Mouse (Mus musculus): ENCODE results near the gene Enam.
"Not testable (repeated sequence)": the region's sequence is repeated elsewhere in the genome, so short reads cannot be mapped to it uniquely, and the experiment has no call there.

The Enam gene

DNA sequence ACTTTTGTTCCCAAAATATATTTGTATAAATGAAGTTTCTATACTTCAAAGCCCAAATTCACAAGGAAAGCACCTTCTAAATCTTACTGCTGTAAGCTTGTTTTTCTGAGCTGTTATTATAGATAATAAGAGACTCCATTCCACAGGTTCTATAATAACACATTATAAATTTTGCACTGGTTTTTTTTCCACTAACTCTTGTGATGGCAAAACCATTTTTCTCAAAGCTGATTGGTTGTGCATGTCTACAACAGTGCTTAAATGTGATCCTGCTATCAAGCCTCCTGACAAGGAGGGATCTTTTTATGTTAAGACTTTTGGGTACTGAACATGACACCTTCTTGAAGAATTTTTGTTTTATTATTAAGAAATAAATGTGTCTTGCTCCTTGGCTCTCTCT lies at the start of gene Enam:
Gene Enam, plus strand, starts transcription at position 301 of the 400 bp plus-strand sequence.
- DNase-seq (ENCODE audit: low spot score): no peak

DNA sequence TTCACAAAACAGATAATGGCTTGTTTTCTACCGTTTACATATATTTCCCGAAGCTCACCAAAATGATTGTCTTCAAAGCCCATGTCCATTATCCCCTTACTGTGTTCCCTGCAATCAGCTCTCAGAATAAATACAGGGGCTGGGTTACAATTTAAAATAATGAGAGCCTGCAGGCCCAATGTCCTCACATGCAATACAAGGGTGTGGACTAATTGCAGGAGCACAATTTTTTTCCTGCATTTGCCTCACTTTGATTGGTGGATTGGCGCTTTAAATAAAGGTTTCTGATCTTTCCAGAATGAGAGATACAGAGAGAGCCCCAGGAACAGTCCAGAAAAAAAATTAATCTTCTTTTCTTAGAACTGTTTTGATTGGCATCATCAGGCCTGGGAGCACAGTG lies 32.1 kb upstream of the Enam start, which contains the start of gene Ambn:
Gene Ambn, plus strand, starts transcription at position 301 of the 400 bp plus-strand sequence.
- DNase-seq (ENCODE audit: low spot score): no peak

- DNase-seq (ENCODE audit: low spot score): no peak
These were observed 20.3 kb upstream of the Enam start for GRCm38 (mm10) chr5:88467471-88467870.

DNA sequence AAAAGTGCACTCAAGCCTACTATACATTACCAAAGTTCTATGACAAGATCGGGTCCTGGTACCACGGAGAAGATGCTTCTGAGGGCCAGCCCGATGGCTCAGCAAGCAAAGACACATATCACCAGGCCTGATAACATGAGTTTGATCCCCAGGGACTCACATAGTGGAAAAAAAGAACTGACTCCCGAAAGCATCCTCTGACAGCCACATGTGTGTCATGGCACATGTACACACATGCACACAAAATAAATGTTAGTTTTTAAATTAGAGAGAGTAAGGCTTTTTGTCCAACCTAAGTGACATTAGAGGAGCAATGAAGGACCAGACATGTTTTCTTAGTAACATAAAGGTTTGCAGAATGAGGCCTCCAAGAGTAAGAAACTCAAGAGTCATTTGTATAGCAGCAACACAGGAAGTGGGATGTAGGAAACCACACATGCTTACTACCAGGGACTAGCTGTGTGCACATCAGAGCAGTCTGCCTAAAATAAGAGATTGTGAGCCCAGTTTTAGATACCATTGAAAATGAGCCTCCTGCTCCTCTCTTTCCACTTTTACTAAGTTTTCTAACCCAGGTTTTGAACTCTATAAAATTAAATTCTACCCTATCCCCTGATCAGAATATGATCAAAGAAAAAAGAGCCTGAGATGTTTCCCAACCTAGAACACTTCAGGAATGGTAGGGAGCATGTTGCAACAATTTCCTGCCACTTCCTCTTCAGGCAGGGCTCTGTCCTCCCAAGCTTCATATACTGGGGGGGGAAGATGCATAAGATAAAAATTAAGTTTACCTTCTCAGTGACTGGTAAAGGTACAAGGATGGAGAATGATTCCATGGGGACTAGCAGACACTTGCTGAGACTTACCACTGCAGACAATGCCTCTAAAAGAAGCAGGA lies 18.7 kb upstream of the Enam start:
- no peak for DNase-seq (ENCODE audit: low spot score)

GRCm38 (mm10) chr5:88489004-88489403 lies 1.2 kb downstream of the Enam start:
- no peak for DNase-seq (ENCODE audit: low spot score)

- no peak for DNase-seq (ENCODE audit: low spot score)
These were observed 3.3 kb downstream of the Enam start for GRCm38 (mm10) chr5:88491111-88491510.

DNA sequence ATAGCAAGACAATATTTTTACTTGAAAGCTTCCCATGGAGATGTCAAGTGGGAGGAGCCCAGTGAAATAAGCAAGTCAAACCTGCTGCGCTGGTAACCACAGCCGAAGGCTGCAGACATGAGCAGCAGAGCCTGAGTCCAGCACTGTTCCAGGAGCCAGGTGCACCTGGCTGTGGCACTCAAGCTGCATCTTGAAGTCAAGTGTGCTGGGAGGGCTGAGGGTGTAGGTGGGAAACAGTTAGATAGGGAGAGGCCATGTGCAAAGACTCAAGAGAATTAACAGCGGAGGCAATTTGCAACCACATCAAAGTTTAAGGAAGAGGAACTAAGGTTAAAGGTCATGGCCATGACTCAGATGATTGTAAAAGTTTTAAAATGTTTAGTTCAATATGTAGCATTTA lies 12.0 kb downstream of the Enam start:
- peak; percentile 12 for DNase-seq (ENCODE audit: low spot score)

GRCm38 (mm10) chr5:88508555-88508954 lies 20.8 kb downstream of the Enam start:
- no peak for DNase-seq (ENCODE audit: low spot score)

DNA sequence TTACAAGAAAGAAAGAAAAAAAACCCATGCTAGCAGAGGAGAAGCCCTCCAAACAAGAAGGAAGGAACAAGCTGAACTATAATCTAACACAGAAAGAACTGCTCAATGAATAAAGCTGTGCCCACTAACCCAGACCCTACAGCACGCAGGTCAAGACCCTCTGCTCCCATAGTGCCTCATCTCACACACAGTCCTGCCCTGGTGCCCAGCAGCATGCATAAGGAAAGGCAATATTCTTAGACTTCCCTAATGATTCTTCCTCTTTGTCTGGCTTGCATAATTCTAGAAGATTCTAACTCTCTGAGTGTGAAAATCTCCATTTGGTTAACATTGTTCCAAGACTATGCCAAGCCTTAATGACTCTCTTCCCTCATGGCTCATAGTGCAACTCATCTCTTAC lies 21.2 kb downstream of the Enam start:
- no peak for DNase-seq (ENCODE audit: low spot score)

DNA sequence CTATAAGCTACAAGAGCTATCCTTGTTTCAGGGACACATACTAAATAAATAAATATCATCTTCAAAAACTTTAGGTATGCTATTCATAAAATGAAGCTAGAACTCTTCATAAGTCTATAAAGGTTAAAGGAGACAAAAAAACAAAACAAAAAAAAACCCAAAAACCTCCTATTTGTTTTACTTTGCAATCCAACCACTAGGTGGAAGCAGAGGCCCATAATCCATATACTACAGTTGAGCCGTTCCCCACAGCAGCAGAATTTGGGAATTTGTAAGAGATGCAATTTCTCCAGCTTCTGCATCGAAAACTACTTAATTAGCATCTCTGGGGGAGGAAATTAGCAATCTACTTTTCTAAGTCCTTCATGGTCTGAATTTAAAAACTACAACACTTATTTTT lies 31.5 kb downstream of the Enam start:
- DNase-seq (ENCODE audit: low spot score): peak; percentile 32

- DNase-seq (ENCODE audit: low spot score): no peak
These were observed 39.9 kb downstream of the Enam start, which contains the start of gene Jchain for GRCm38 (mm10) chr5:88527657-88528056. TSS of gene Jchain (minus strand) at chr5:88527891.

- DNase-seq (ENCODE audit: low spot score): peak; percentile 18
These were observed 43.1 kb downstream of the Enam start for GRCm38 (mm10) chr5:88530908-88531307.

DNA sequence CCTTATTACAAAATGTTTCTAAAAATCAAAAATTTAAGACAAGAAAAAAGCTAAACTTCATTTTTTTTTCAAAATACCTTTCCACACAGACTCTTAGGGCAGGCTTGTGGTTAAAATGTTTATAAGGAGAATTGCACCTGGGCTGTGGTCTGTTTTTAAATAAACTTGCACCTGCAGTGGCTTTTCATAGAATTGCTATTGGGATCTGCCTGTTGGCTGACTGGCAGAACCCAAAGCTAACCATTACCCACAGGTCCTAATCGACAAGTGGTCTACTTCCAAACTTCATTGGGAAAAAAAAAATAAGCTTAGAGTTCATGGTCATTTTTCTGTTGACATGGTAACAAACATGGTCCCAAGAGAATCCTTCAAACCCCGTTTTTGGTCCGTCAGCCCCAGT lies 46.9 kb downstream of the Enam start:
- DNase-seq (ENCODE audit: low spot score): no peak

DNA sequence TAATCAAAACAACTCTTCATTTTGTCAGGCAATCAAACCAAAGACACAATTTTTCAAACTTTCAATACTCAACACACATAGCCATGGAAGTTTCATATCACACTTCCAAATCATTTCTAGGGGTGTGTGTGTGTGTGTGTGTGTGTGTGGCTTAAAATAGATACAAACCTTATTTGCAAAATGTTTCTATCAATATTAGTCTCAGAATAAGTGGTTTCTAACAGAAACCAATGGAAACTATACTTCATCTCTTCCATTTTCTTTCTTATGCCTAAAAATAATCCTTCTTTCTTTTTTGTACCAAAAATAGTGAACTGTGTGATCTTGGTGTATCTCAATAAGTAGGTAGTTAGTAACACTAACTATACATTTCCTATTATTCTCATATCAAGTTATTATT lies 53.1 kb downstream of the Enam start:
- no peak for DNase-seq (ENCODE audit: low spot score)

- DNase-seq (ENCODE audit: low spot score): peak; percentile 57
These were observed 55.0 kb downstream of the Enam start for GRCm38 (mm10) chr5:88542651-88543282.

DNA sequence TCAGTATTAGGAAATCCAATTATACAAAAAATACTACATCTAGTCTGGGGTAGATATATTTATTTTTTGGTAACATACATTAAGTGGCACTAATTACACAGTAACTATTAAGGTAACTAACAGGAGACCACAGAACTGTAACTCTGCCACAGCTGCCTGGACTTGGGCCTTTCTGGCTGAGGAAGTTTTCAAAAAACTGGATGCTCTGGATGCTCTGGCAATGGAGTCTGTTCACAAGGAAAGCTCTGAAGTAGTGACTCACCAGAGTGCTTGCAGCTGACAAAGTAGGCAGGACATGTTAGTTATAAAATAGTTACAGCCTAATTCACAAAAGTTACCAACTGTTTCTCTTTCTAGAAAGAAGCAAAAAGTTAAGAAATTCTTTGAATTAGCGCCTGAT lies 56.6 kb downstream of the Enam start:
- DNase-seq (ENCODE audit: low spot score): not testable (repeated sequence)

DNA sequence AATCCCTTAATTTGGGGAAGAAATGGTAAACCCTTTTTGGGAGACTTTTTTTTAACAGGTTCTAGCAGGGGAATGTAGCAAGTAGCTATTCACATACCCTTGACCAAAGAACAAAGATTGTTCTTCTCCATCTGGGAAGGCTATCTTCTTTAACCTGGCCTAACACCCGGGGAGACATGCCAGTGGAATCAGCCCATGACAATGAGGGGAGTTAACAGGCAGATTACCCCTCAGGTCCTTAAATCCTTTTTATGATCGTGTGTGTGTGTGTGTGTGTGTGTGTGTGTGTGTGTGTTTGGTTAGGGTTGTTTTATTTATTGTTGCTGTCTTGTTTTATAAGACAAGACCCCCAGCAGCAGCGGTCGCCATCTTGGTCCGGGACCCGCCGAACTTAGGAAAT lies 57.8 kb downstream of the Enam start:
- no peak for DNase-seq (ENCODE audit: low spot score)

DNA sequence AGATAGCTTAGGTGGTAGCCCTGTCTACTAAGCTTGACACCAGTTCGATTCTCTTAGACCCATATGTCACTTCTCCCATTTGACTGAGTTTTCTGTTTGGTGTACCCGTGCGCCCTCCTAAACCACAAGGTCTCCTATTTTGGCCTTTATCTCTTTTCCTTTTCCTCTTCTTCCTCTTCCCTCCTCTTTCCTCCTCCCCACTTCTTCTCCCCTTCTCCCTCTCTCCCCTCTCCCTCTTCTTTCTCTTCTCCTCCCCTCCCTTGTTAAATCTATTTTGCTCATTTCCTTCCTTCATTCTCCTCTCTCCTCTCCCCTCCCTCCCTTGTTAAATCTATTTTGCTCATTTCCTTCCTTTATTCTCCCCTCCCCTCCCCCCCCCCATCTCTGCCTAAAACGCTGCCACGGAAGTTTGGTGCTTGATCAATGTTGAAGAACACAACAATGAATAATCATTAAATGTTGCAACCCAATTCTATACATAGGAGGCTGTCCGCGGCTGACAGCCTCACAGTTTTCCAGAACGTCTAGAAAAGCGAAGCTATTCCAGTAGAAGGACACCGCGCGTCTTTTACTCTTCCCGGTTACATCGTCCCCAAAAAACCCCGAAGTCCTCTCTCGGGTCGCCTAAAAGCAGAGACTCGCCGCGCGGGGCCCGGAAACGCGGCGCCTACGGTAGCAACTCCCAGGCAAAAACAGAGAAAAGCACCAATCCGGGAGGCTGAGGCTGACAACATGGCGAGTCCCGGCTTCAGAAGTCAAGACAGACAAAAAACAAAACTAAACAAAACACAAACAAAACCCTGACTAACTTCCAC lies 65.7 kb downstream of the Enam start:
- no peak for DNase-seq (ENCODE audit: low spot score)

DNA sequence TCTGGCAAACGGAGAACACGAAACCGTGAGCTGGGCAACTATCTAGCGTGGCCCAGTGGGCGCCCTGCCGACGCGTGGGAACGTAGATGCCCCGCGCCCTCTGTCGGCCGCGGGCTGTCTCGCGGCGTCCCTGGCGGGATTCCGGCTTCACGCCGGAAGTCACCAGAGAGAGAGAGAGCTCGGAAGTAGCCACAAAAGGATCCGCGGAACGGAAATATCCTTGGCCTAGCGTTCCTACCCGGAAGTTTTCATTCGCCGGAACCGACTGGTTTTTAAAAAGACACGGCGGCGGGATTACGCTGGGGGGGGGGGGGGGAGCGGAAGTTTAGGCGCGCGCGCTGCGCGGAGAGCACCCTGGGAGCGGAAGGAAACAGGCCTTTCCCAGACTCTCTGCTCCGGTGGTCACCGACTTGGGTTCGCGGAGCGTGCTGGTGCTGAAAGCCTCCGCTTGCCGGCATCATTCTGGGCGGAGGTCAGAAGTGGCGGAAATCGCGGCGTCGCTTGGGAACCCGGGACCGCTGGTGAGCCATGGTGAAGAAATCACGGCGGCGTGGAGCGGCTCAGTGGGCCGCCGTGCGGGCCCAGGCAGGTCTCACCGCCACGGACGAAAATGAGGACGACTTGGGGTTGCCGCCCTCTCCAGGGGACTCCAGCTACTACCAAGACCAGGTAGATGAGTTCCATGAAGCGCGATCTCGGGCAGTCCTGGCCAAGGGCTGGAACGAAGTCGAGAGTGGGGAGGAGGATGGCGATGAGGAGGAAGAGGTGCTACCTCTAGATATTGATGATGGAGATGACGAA lies 66.5 kb downstream of the Enam start, which contains the start of gene Utp3:
Gene Utp3, plus strand, starts transcription at position 377 of the 801 bp plus-strand sequence.
- DNase-seq (ENCODE audit: low spot score): peak; percentile 93
